Mouse (Mus musculus): ENCODE measurements around the gene Grm1. TPM values are rescaled to one million over a fixed set of nuclear protein-coding genes. Genes with fewer than 3 reads are reported as not detected.

Grm1 gene
- total RNA-seq, 4 experiments from 2014 or later, result 0.03 to 0.62 (median 0.15) TPM

DNA sequence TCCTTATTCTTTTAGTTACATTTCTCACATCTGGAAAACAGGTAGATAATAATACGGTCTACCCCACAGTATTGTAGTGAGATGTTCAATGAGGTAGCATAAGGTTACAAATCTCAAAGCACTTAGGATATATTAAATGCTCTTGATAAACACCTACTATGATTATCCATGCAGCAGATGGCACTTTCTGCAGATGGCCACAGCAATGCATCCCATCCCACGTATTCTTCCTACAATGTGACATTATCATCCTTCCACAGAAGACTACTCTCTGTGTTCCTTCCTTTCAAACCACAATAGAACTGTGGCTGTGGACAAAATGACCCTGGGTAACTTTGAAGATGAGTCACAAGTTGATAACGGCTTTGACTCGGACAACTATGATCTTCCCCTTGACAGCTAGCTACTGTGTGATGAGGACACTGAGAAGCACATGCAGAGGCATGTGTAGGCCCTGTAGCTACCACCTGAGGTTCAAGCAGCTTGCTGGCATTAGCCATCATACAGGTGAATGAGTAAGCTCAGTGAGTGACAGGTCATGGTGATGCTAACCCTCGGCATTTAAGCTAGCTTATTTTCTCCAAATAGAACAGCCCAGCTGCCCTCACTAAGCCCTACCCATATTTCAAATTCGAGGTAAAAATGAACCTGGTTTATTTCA is 117.5 kb downstream of the Grm1 start:
- DNase-seq, result peak; percentile 8

DNA sequence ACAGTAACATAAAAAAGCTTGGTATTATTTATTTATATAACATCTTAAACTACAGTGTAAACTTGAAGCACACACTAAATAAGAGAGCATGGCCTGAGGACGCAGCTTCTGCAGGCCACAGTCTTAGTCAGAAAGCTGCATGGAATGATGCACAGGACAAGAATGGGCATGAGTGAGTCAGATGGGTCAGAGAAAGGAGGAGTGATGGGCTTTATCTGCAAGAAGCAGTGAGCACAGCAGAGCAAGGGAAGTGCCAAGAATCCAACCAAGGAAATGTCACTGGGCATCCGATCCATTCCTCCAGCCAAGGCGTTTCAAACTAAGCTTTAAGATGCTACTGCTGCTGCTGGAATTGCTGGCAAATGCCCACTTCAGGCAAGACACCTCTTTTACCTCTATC is 131.6 kb downstream of the Grm1 start:
- no peak for DNase-seq

DNA sequence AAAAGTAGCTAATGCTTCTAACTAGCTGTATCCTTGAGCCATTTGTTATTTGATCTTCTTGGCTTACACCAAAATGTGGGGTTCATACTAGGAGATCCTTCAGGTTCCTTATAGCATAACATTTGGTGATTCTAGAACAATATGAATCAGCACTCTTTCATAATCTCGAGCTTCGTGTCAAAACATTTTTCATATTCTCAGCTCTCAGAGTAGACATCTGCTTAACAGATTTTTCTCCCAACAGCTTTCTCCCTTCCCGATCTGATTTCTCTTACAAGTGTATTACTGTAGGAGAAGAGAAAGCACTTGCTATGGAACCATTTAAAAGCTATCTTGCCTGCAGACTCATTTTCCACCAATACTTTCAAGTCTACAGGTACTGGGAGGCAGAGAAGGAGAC is 133.0 kb downstream of the Grm1 start:
- no peak for DNase-seq

DNA sequence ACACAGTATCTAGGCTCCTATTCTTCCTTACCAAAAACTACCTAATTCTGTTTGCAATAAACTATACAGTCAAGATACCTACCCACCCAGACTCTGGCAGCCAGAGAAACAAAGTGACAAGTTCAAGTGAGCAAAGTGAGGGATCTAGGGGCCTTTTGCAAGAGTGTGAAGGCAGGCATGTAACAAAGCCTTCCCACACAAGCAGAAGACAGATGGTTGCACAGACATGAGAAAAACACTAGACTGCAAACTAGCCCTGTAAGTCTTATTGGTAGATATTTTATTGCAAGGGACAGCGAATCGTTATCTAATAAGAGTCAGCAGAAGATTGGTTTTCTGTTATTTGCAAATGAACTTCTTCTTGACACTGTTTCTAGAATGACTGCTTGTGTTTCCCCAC is 134.6 kb downstream of the Grm1 start:
- no peak for DNase-seq

DNA sequence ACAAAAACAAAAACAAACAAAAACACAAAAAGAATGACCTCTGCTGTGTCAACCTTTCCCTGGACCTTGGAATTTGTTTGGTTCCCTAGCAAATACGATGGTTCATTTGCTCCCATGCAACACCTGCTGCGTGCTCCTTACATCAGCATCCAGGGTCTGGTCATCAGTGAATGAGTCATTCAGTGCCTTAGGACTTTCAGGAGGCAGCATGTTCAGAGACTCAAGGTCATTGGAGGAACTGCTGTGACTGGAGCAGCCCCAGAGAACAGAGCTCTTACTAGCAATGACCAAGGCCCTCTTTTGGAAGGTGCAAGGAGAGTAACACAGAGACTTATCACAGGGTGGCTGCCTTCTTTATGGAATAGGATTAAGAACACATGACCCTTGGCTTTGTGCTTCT is 138.2 kb downstream of the Grm1 start:
- no peak for DNase-seq

DNA sequence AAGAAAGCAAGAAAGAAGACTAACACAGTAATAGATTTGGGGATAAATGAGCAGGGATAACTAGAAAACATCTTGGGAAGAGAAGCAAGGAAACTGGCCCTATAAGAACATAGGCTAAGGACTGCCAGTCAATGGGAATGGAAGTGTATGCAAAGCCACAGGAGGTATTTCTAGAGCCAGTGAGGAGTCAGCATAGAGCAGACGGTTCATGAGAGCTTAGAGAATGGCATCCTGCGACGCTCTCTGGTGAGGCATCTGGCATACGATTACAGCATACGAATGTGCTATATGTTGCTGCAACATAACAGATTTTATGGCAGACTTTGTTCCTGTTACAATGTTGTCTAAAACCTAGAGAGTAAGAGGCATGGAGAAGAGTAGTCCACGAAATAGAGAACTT is 139.9 kb downstream of the Grm1 start:
- no peak for DNase-seq

DNA sequence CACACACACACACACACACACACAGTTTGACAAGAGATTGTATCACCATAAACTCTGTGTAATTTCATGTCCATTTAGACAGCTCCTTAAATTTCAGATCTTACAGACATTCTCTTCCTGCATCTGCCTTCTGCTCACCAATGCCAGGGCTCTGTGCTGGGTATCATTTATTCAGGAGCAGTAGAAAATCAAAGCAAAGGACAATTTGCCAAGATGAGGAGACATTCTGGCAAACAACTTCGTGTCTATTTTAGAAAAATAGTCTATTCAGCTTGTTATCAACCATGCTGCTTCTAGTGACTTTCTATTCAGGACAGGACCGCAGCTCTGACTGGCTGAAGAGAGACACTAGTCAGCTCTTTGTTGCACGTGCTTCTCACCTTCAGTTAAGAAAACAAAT is 146.3 kb downstream of the Grm1 start:
- no peak for DNase-seq

DNA sequence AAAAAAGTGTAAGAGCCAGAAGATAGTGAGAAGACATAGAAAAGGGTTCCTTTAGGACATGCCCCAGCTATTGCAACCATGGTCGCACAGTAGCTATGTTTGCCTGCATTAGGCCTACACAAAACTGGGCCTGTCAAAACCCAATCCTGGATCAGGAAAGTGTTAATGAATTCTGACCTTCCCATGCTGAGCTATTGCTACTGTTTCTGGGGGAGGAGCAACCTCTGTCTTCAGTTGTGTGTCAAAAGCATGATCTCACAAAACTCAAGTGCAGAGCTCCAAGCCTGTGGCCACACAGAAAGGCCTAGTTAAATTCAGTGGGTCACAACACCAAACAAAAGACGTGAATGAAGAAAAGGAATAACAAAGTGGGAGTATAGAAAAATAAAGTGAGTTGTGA is 152.5 kb downstream of the Grm1 start:
- DNase-seq, result no peak

DNA sequence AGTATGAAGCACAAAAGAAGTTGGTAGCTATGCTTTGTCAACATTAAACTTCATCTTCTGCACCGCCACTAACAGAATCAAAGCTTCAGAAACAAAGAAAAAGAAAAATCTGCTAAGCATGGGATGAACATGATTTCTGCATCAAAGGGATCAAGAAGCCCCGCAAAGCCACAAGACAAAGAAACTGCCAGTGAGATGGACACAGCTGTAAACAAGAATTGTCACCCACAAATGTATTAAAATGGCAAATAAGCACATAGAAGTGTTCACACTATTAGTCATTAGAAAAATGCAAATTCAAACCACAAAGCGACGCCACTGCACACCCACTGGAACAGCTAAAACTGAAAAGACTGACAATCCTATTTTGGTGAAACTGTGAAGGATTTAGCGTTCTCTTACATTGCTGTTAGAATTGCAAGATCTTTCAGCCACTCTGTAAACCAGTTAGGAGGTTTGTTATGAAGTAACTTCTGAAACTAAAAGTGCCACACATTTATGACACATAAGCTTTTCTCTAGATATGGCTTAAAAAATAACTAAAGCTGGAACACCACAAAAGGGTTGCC is 153.3 kb downstream of the Grm1 start:
- DNase-seq, result no peak

DNA sequence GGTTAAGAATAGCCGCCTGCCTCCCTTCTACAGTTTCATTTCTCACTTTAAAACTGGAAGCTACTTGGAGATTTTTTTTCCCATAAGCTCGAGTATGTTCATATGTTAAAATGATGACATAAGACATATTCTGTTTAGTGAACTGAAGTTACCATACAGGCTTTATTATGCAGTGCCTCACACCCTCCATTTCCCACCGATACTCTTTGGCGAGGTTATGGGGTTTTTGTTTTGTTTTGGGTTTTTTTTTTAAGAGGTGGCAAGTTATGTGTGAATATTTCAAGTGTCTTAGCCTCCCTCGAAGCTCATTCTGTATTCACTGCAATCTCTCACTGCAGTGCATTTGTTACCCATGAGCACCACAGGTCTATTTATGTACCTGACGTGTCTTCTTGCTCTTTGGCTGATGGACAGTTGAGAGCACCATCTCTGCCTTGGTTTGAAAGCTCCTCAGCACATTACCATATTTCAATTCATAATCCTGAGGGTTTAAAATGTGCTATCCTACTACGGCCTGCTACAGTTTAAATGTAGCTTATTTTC is 164.2 kb downstream of the Grm1 start:
- DNase-seq, result no peak

DNA sequence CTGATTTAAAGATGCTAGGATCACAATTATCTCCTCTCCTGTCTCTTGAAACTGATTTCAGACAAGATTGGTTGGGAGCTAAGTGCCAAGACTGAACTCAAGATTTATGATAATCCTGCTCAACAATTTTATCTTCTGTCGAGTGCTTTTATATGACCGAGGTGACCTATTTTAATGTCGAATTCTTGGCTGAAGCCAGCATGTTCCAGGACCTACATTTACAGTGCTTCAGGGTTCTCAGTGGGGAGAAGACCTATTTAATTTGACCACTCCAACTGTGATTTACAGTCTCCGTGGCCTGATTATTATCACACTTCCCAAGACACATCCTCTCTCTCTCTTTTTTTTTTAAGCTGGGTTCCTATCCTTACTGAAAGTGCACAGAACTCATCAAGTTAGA is 168.5 kb downstream of the Grm1 start:
- no peak for DNase-seq

DNA sequence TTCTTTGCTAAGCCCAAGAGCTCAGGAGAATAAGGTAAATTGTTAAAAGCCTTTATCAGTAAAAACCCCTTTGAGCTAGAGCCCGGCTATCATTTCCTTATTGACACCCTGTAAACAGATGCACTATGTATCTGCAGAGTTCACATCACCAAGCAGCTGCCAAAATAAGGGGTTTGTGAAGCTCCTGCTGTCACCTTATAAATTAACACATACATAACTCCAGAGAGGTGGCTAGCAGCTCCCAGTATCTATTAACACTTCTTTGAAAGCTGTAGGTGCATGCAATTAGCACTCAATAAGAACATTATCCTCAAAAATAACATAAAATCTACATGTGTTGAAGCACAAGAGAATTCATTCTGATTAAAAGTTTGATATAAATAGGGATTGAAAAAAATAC is 191.9 kb downstream of the Grm1 start:
- DNase-seq, result no peak

DNA sequence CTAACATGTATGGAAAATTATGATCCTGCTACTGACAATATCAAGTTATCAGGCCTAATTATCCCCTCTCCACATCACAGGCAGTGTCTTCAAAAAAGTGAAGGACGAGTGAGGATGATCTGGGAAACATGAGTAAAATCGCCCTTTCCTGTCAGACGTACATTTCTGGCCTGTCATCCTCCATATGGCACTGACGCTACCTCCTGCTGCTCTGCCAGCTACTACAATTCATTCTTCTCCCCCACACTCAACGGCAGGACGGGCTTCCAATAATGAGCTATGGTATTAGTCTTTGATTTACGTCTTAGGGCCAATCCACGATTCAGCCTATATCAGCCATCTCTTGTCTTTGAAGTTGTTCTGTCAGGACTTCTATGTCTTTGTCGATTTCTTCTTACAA is 193.6 kb downstream of the Grm1 start:
- no peak for DNase-seq

DNA sequence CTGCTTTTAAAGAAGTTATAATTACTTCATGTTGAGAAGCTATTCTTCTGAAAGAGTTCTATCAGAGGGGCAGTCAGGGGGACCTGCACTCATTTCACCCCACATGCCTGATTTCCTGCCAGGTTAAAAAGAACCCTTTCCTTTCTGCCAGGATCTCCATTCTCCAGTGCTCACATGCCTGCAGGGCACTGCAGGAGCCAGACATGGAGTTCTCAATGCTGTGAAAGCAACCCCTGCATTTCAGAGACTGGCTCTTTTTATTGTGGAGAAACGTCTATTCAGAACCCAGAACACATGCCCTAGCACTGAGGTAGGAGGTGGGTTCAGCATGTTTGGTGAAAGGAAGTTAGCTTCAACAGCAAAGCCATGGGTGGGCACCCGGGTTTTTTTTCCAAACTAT is 197.2 kb downstream of the Grm1 start:
- no peak for DNase-seq

DNA sequence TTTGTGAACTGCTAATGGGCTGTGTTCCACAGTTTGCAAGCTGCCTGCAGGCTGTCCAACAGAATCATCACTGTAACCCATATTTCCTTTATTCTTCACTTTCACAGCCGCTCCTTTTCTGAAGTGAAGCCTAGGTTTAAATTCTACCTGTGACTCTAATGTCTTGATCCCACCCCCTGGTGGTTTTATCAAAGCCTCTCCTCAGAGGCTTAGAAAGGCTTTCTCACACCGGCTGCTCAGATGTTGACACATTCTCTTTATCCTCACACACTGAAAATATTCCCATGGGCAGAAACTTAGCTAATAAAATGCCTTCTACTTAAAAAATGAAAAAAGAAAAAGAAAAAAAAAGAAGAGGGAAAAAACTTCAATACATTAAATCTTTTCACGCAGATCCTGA is 210.0 kb downstream of the Grm1 start:
- DNase-seq, result no peak

DNA sequence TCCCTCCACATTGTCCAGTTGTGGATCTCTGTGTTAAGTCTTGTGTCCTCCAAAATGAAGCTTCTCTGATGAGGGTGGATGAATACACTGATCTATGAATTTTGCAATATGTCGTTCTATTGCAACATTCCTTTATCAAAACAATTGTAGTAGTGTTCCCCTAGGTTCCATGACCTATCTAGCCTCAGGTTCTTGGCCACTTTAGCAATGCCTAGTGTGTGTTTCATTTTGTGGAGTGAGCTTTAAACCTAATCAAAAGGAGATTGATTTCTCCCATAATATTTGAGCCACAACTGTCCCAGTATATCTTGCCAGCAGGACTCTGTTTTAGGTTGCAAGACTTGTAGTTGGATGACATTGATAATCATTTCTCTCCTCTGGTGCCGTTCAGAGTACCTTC is 211.9 kb downstream of the Grm1 start:
- DNase-seq, result no peak

DNA sequence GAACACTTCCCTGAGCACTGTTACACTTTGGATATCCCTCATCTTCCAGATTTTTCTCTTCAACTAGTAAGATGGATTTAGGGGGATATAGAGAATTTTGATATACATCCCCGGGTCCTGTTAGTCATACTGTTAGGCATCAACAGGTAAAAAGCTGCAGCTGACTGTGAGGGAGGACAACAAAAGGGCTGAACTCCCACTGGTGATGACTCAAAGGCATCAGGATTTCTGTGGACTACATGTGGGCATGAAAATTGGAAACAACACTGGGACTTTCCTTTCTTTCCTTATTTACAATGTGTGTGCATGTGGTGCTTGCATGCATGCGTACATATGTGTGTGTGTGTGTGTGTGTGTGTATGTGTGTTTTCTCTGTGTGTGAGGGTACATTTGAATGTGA is 215.9 kb downstream of the Grm1 start:
- no peak for DNase-seq

DNA sequence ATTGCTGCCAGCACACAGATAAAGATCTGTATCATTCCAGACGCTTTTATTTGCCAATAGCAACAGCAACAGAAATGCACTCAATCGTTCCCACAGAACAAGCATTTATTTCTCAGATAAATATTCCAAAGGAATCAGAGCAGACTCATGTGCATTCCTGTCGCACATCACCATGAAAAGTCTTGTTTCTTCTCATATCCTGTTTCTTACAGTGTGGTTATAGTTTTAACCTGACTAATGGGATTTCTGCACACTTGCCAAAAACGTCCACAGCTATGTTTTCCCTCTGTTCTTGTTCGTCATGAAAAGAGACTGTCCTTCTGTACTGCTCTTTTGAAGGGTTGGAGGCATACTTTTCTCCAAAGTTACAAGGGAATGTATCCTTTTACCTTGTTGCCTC is 217.4 kb downstream of the Grm1 start:
- DNase-seq, result no peak

DNA sequence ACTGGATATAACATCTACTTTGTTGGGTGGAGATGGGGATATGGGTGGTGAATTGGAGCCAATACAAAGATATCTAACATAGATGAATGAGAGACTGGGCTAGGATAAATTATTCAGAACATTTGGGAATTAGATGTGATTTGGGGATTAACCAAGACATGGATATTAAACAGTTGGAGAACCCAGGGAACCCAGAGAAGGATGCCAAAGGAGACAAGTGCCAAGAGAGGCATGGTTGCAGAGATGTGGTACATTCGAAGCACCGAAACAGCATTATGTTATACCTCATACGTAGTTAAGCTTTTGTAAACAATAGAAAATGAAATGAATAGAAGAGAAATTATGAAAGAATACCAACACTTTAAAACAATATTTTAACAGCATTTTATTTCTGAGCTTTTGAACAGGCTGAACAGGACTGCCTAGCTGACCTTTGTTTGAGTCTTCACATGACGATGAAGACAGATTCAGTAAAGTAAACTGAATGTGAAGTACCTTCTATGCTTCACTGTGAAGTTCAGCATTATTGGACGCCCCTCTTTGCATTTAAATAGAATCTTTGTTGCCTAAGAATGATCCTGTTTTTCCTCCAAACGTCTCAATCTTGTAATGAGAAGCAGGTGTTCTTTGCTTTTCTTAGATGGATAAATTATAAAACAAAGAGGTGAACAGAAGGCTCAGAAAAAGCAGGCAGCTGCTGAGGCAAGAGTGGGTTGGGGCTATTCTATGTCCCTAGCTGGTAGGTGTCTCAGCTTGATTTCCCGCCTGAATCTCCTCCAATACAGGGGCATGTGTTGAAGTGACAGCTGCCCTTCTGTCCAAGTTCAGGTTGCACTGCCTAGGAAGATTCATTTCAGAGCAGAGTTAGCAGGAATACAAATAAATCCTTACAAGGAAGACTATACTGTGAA is 234.5 kb downstream of the Grm1 start:
- no peak for DNase-seq

DNA sequence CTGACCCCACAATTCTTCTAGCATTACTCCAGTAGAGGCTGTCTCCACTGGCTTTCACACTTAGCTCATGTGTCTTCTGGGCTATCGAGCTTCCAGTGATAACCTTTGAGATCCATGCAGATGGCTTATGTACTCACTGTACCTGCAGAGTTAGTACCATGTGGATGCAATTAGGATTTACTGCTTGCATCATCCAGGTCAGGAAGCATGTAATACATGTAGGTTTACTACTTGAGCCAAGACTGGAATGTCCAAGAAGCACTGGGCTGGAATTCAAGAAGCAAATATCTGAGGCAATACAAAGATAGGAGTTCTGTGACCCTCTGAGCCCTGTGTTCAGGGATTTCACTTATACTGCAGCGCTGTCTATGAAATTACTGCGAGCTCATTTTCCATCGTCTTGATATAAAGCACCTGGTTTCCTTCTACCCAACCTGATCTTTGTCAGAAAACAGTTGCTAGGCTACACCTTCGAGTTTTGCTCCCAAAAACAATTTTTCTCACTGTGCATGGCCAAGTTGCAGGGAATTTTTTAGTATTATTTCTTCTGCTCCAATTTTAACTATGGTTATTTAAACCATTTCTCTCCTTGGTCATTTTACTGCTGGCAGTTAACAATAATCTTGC is 237.0 kb downstream of the Grm1 start:
- DNase-seq, result no peak

DNA sequence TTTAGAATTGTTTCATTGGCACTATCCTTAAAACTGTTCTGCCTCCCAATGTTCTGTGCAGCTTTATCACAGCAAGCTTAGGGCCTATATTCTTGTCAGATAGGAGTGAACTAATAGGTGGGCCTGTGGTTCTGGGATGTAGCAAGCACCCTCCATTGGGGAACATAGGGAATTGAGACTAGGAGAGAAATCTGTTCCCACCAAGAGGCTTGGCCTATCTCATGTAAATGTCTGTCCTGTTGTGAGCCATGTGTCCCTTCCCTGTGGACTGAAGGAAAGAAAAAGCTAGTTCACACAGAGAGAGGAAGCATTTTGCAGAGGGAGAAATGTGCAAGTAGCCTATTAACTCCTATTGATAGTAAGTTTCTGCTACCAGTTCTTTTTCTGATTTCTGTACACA is 246.8 kb downstream of the Grm1 start:
- no peak for DNase-seq

DNA sequence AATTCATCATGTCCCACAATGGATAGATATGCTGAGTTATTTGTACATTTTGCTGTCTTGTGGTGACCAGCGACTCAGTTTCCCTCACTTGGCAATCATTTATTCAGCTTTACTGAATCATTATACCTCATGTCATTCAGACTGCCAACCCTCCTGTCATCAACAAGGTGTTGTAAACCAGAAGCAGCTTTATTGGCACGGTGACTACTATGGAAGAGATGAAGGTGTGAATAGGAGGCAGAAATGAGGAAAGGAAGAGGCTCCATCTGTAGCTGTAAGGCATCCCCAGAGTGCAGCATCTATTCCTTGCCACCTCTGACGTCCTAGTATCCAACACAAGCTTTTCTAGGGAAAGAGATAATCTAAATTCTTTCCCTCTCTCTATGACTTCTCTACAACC is 247.3 kb downstream of the Grm1 start:
- no peak for DNase-seq

DNA sequence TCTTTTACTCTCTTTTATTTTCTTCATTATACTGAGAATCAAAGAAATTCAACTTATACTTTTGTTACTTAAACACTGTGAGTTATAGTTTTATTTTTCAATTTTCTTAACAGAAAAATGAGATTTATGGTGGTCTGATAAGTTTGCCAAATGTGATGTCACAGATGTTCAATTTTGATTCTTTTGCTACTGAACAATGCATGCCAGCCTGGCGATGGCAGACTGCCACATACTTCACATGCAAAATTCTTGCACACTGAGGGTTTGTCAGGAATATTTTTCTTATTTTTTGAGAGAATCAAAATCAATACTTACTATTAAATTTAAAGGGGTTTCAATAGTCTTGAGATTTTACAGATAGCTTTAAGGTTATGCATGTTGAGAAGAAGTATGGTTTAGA is 251.0 kb downstream of the Grm1 start:
- DNase-seq, result no peak
